Comparison of ENCODE assay signal across 8 mouse cellular contexts in the genomic region with DNA sequence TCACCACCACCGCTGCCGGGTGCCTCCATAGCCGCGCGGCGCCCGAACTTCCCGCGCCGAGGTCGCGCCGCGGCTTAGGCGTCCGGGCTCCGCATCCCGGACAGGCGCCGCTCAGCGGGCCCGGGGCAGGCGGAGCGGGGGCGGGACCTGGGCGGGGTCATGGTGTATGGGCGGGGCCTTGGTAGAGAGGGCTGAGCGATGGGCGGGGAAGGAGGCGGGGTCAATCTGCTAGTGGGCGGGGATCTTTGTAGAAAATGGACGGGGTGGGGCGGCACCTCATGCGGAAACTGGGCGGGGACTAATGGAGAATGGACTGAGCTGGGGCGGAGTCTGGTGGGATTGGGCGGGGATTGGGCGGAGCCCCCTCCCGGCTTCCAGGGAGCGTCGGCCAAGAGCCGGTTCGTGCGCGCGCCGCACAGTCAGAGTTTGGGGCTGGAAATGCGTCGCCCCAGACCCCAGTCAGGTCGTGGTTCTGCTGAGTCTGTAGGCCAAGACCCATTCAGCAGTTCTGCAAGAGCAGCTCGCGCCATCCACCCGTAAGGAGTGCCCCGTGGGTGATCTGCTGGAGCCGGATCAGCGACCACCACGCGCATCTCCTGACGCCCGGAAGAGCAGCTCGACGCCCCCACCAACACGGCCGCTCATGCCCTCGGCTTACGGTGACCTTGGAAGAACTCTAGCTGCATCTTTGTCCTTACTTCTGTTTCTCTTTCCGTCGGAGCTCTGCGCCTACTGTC. TPM values are rescaled to one million over a fixed set of nuclear protein-coding genes. Genes with fewer than 3 reads are reported as not detected.
DNase-seq lines count a peak whose midpoint lies in the region; ATAC-seq lines count a peak whose summit lies in the region.

A gene (minus strand): TSS at position 143 of the 737 bp plus-strand sequence.

- peak within 1 kb of the TSS; percentile 97 for H3K4me2 ChIP-seq in heart, embryonic 12.5 days
- peak within 1 kb of the TSS; percentile 96 for H3K4me2 ChIP-seq in kidney, embryonic 16.5 days (replicated peaks; ENCODE audit: low read depth, low read length)

- H3K9me3 ChIP-seq in heart, embryonic 12.5 days (replicated peaks), result no peaks in the 10 kb centered on the region
- no peaks in the 10 kb centered on the region for H3K9me3 ChIP-seq in kidney, embryonic 16.5 days (ENCODE audit: low read length)

- H3K27ac ChIP-seq in heart, embryonic 12.5 days (ENCODE audit: poor library complexity, severe bottlenecking), result peak within 1 kb of the TSS; percentile 61
- H3K27ac ChIP-seq in kidney, embryonic 16.5 days (ENCODE audit: low read length), result 0 out of 2 replicates have a peak within 1 kb of the TSS, but pooled peaks have one; percentile 36

- no peaks in the 10 kb centered on the region for H3K27me3 ChIP-seq in heart, embryonic 12.5 days (replicated peaks)
- H3K27me3 ChIP-seq in kidney, embryonic 16.5 days (ENCODE audit: insufficient read depth, low read length), result no peaks in the 10 kb centered on the region

- peak within 1 kb of the TSS; percentile 71 for H3K4me3 ChIP-seq in heart, embryonic 12.5 days
- H3K4me3 ChIP-seq in kidney, embryonic 16.5 days (ENCODE audit: low read length), result peak within 1 kb of the TSS; percentile 75

- peak within 1 kb of the TSS; percentile 81 for H3K9ac ChIP-seq in heart, embryonic 12.5 days
- H3K9ac ChIP-seq in kidney, embryonic 16.5 days (replicated peaks; ENCODE audit: low read length), result peak within 1 kb of the TSS; percentile 76

- H3K36me3 ChIP-seq in heart, embryonic 12.5 days, result no peaks in the 10 kb centered on the region
- no peaks in the 10 kb centered on the region for H3K36me3 ChIP-seq in kidney, embryonic 16.5 days (ENCODE audit: insufficient read depth, low read length)

- WGBS in heart, embryonic 12.5 days, result under 1% methylated on average over 67 of the region's 69 CpGs
- WGBS in kidney, embryonic 16.5 days, result under 1% methylated on average over 58 of the region's 69 CpGs

- DNase-seq in CD4-positive, CD25-positive, alpha-beta regulatory T cell, adult 2 months (ENCODE audit: low read depth, low spot score), result peak; percentile 99
- peak; percentile 96 for DNase-seq in c-Kit-negative CD71-positive TER-119-positive erythroid progenitor cells, embryonic 14.5 days (ENCODE audit: low read depth, low spot score)
- peak; percentile 36 for DNase-seq in fat pad, adult 2 months (ENCODE audit: extremely low read depth, low read depth, low spot score)
- DNase-seq in liver, result peak; percentile 100
- peak; percentile 91 to 98 for DNase-seq in monocyte, adult 2 months (ENCODE audit: low read depth in 1 of 2, low spot score in 2 of 2)
- peak; percentile 100 for DNase-seq in spleen, postnatal 14 days (ENCODE audit: low spot score in 2 of 2)

- ATAC-seq in heart, embryonic 12.5 days (ENCODE audit: insufficient number of reproducible peaks, low FRiP score), result peak; percentile 94
- ATAC-seq in kidney, embryonic 16.5 days (ENCODE audit: low FRiP score, low TSS enrichment), result peak; percentile 88

- peaks cover 31% of the 10 kb centered on the region for H3K4me1 ChIP-seq in heart, embryonic 12.5 days (replicated peaks)
- H3K4me1 ChIP-seq in kidney, embryonic 16.5 days (ENCODE audit: insufficient read depth, low read length), result peaks cover 26% of the 10 kb centered on the region

RNA-seq across cellular contexts. Expression of the gene that starts here (rescaled TPM):
- 12.0 and 13.6 TPM in 2 replicates for polyA plus RNA-seq in heart, embryonic 12.5 days (2016; fragmentation: Nextera tagmentation; extraction: Ambion mirVana)
- polyA plus RNA-seq in kidney, embryonic 16.5 days (2015; fragmentation: Nextera tagmentation; extraction: Ambion mirVana), result 15.7 and 17.8 TPM in 2 replicates

Comparison
In these comparisons a context has a peak if more than half of its experiments do, and no peak if none do; other contexts are left out.
1. Peak in every context shown above with its lines: DNase-seq, ATAC-seq, H3K4me3 ChIP-seq and H3K27ac ChIP-seq.
2. DNase-seq: peak in every context shown above with its lines; median percentile 100 in liver; 100 in spleen, postnatal 14 days; 99 in CD4-positive, CD25-positive, alpha-beta regulatory T cell, adult 2 months; 96 in c-Kit-negative CD71-positive TER-119-positive erythroid progenitor cells, embryonic 14.5 days; 94 in monocyte, adult 2 months; 36 in fat pad, adult 2 months.